Mouse (Mus musculus) CH12.LX (cell line): ENCODE measurements around the gene Lrfn1. TPM values are rescaled to one million over a fixed set of nuclear protein-coding genes. Genes with fewer than 3 reads are reported as not detected.

Experiments
- DNase-seq: peaks from one replicate; pipeline ENCODE4 v3.0.0-alpha.2; 2013; ENCODE audit errors: extremely low read depth
- H3K27ac ChIP-seq: 2 replicates; pipeline ENCODE4 v1.5.1; 2012; ENCODE audit warnings: low read depth, mild to moderate bottlenecking, control low read depth, moderate library complexity; ENCODE audit not compliant: insufficient read depth
- H3K27me3 ChIP-seq: replicated peaks from 2 replicates; pipeline ENCODE3; 2012; ENCODE audit warnings: inconsistent platforms
- H3K36me3 ChIP-seq, 2 experiments: replicated peaks in 1 of 2; 2 replicates each; pipeline versions ENCODE3 to v1.6.1; 2012; ENCODE audit warnings: inconsistent platforms in 1 of 2, low read length in 1 of 2, mild to moderate bottlenecking in 1 of 2, mixed read lengths in 1 of 2, moderate library complexity in 1 of 2; ENCODE audit not compliant: control insufficient read depth in 1 of 2, insufficient read depth in 1 of 2
- H3K4me1 ChIP-seq, 2 experiments: 2 replicates each; pipeline ENCODE4 v1.6.1; 2012; ENCODE audit warnings: inconsistent platforms in 1 of 2, moderate library complexity in 1 of 2; ENCODE audit not compliant: insufficient read depth in 2 of 2, control insufficient read depth in 1 of 2
- H3K4me2 ChIP-seq: 2 replicates; pipeline ENCODE4 v1.6.1; 2012; ENCODE audit warnings: low read depth, mild to moderate bottlenecking, control low read depth; ENCODE audit not compliant: poor library complexity, insufficient read depth, severe bottlenecking
- H3K4me3 ChIP-seq, 3 experiments: fragments of 150-350 bp in 1 of 3; sonication (generic) in 1 of 3; replicated peaks in 1 of 3; 2 replicates each; pipeline versions ENCODE3 to v1.5.1; 2011 to 2012; ENCODE audit warnings: low read depth in 2 of 3, low read length in 2 of 3, mild to moderate bottlenecking in 2 of 3, moderate library complexity in 2 of 3, control low read depth in 1 of 3, improper control_type of control experiment in 1 of 3, inconsistent platforms in 1 of 3, mixed read lengths in 1 of 3; ENCODE audit not compliant: poor library complexity in 1 of 3
- H3K79me2 ChIP-seq: replicated peaks from 2 replicates; pipeline ENCODE4 v1.6.1; 2012; ENCODE audit warnings: mild to moderate bottlenecking, moderate library complexity; ENCODE audit not compliant: control insufficient read depth, poor library complexity, insufficient read depth, severe bottlenecking; ENCODE audit errors: extremely low read depth
- H3K9ac ChIP-seq: 2 replicates; pipeline ENCODE4 v1.6.1; 2012; ENCODE audit warnings: low read depth, mild to moderate bottlenecking, control low read depth, moderate library complexity; ENCODE audit not compliant: insufficient read depth
- H3K9me3 ChIP-seq: replicated peaks from 2 replicates; pipeline ENCODE3; 2012; ENCODE audit warnings: low read length, inconsistent platforms, mixed read lengths
- BHLHE40 ChIP-seq: IDR thresholded peaks from 2 replicates; pipeline ENCODE4 v1.6.1; 2011; ENCODE audit warnings: mild to moderate bottlenecking, low read depth, low read length, improper control_type of control experiment
- CHD1 ChIP-seq: IDR thresholded peaks from 2 replicates; pipeline ENCODE4 v1.6.1; 2012; ENCODE audit warnings: low read depth, low read length, improper control_type of control experiment, inconsistent platforms
- CHD2 ChIP-seq: IDR thresholded peaks from 2 replicates; pipeline ENCODE4 v1.6.1; 2011; ENCODE audit warnings: low read length, improper control_type of control experiment
- CTCF ChIP-seq, 2 experiments: IDR thresholded peaks in 1 of 2; conservative IDR thresholded peaks in 1 of 2; 2 replicates each; pipeline ENCODE4 v1.5.1; 2011 to 2012; ENCODE audit warnings: low read depth in 2 of 2, low read length in 2 of 2, improper control_type of control experiment in 1 of 2, inconsistent platforms in 1 of 2, mild to moderate bottlenecking in 1 of 2, moderate library complexity in 1 of 2
- ELF1 ChIP-seq: IDR thresholded peaks from 2 replicates; pipeline ENCODE4 v1.6.1; 2014; ENCODE audit warnings: low read depth, mild to moderate bottlenecking, inconsistent platforms, low read length, improper control_type of control experiment
- EP300 ChIP-seq: IDR thresholded peaks from 2 replicates; pipeline ENCODE4 v1.6.1; 2011; ENCODE audit warnings: low read length, improper control_type of control experiment
- ETS1 ChIP-seq: conservative IDR thresholded peaks from 2 replicates; pipeline ENCODE4 v1.6.1; 2012; ENCODE audit warnings: low read depth, mild to moderate bottlenecking, inconsistent platforms, low read length, improper control_type of control experiment, moderate library complexity
- GABPA ChIP-seq: IDR thresholded peaks from 2 replicates; pipeline ENCODE4 v1.6.1; 2012; ENCODE audit warnings: low read depth, low read length, improper control_type of control experiment, inconsistent platforms; ENCODE audit not compliant: insufficient replicate concordance
- JUND ChIP-seq: conservative IDR thresholded peaks from 2 replicates; pipeline ENCODE4 v1.6.1; 2011; ENCODE audit warnings: low read depth, low read length, improper control_type of control experiment
- KAT2A ChIP-seq: IDR thresholded peaks from 2 replicates; pipeline ENCODE4 v1.6.1; 2012; ENCODE audit warnings: low read length, improper control_type of control experiment, inconsistent platforms; ENCODE audit not compliant: insufficient replicate concordance
- MAFK ChIP-seq: IDR thresholded peaks from 2 replicates; pipeline ENCODE4 v1.6.1; 2011; ENCODE audit warnings: low read length, improper control_type of control experiment; ENCODE audit not compliant: insufficient replicate concordance
- MEF2A ChIP-seq: IDR thresholded peaks from 2 replicates; pipeline ENCODE4 v1.6.1; 2014; ENCODE audit warnings: low read depth, mild to moderate bottlenecking, inconsistent platforms, low read length, improper control_type of control experiment, borderline replicate concordance
- NRF1 ChIP-seq: IDR thresholded peaks from 2 replicates; pipeline ENCODE4 v1.6.1; 2014; ENCODE audit warnings: low read depth, mild to moderate bottlenecking, inconsistent platforms, low read length, improper control_type of control experiment, moderate library complexity
- SMC3 ChIP-seq: IDR thresholded peaks from 2 replicates; pipeline ENCODE4 v1.6.1; 2011; ENCODE audit warnings: low read depth, low read length, improper control_type of control experiment
- TBP ChIP-seq: conservative IDR thresholded peaks from 2 replicates; pipeline ENCODE4 v1.6.1; 2011; ENCODE audit warnings: low read depth, low read length, improper control_type of control experiment
- UBTF ChIP-seq: IDR thresholded peaks from 2 replicates; pipeline ENCODE4 v1.6.1; 2012; ENCODE audit warnings: low read depth, mild to moderate bottlenecking, inconsistent platforms, low read length, improper control_type of control experiment, moderate library complexity
- USF1 ChIP-seq: IDR thresholded peaks from 2 replicates; pipeline ENCODE4 v1.6.1; 2014; ENCODE audit warnings: low read depth, mild to moderate bottlenecking, inconsistent platforms, low read length, improper control_type of control experiment
- ZC3H11A ChIP-seq: IDR thresholded peaks from 2 replicates; pipeline ENCODE4 v1.6.1; 2012; ENCODE audit warnings: low read depth, mild to moderate bottlenecking, inconsistent platforms, low read length, improper control_type of control experiment
- ZKSCAN1 ChIP-seq: IDR thresholded peaks from 2 replicates; pipeline ENCODE4 v1.6.1; 2012; ENCODE audit warnings: low read depth, inconsistent platforms, low read length, improper control_type of control experiment, borderline replicate concordance
- ZMIZ1 ChIP-seq: IDR thresholded peaks from 2 replicates; pipeline ENCODE4 v1.6.1; 2012; ENCODE audit warnings: low read depth, mild to moderate bottlenecking, inconsistent platforms, low read length, improper control_type of control experiment
- dilution Hi-C: fragments of 300-500 bp; cut with MboI; formaldehyde crosslinking; loops from 2 replicates; pipeline ENCODE4 v1.14.3; 2020; ENCODE audit warnings: low sequenced_read_pairs; ENCODE audit not compliant: extremely low pct_unique_long_range_greater_than_20kb, extremely low pct_ligation_motif_present
- in situ Hi-C: fragments of 300-500 bp; cut with MboI; formaldehyde crosslinking; loops from 3 replicates; pipeline ENCODE4 v1.14.3; 2019; ENCODE audit warnings: low sequenced_read_pairs, low pct_ligation_motif_present, low pct_unique_long_range_greater_than_20kb, mixed read lengths
- polyA plus RNA-seq: library from polyadenylated mRNA; unstranded; fragments of >175 nt; gene quantifications from 2 replicates; pipeline ENCODE4 v1.2.1, GENCODE M21; 2012; ENCODE audit warnings: low read depth; ENCODE audit not compliant: insufficient read length
- total RNA-seq, 2 experiments: library from RNA; depleted of rRNA; stranded (reverse); fragments of 300-350 nt in 1 of 2; fragments of >200 nt in 1 of 2; gene quantifications; 2 replicates each; pipeline ENCODE4 v1.2.3; 2012 to 2014

Lrfn1 gene
- total and polyA plus RNA-seq, 3 experiments, result 0.67 to 2.7 (median 0.99) TPM

GRCm38 (mm10) chr7:28440739-28441138 is 11.0 kb upstream of the Lrfn1 start (continued):
- TF ChIP-seq SMC3 (peak; percentile 37), KAT2A (no peak), MEF2A (peak; percentile 39; the same call in 1 of the 2 replicates), JUND (no peak), ZKSCAN1 (no peak), GABPA (no peak), NRF1 (no peak), UBTF (no peak), EP300 (no peak), CHD1 (no peak), ETS1 (peak; percentile 39; the same call in 1 of the 2 replicates), TBP (peak; percentile 53; the same call in 1 of the 2 replicates), ZMIZ1 (0 out of 2 replicates have a peak, but pooled peaks have one; percentile 28), BHLHE40 (no peak)

DNA sequence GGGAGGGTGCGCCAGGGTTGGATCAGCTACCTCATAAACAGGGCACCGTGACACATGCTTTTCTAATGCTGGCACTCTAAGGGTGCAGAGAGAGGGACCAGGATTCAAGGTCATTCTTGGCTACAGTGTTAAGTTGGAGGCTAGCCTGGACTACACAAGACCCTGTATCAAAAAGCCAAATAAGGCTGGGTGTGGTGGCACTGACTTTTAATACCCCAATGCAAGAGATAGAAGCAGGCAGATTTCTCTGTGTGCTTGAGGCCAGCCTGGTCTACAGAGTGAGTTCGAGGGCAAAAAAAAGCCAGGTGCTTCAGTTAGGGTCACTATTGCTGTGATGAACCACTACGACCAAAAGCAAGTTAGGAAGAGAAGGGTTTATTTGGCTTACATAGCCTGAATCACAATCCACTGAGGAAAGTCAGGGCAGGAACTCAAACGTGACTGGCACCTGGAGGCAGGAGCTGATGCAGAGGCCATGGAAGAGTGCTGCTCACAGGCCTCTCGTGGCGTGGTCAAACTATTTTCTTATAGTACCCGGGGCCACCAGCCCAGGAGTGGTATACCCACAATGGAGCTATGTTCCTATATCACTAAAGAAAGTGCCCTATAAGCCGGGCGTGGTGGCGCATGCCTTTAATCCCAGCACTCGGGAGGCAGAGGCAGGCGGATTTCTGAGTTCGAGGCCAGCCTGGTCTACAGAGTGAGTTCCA is 9.8 kb upstream of the Lrfn1 start:
- peaks cover 0 to 11% of the 10 kb centered on the region in 2 experiments for H3K36me3 ChIP-seq
- peak overlapping the region in 1 of 3 experiments; percentile 15 for H3K4me3 ChIP-seq
- no peak for DNase-seq
- peak overlapping the region; percentile 95 for H3K27ac ChIP-seq
- TF ChIP-seq CHD2 (no peak), USF1 (no peak), CTCF (conservative IDR thresholded peaks at IDR 0.05 in 1 of 2, IDR thresholded peaks at IDR 0.05 in 1 of 2; ENCODE audit: low read depth in 2 of 2, low read length in 2 of 2) (no peak), JUND (no peak), MAFK (no peak), ZC3H11A (no peak), NRF1 (no peak), ELF1 (no peak), TBP (no peak)
- no peaks in the 10 kb centered on the region for H3K79me2 ChIP-seq
- H3K4me2 ChIP-seq, result peak overlapping the region; percentile 73
- dilution Hi-C loops, result no loop called here
- H3K27me3 ChIP-seq, result no peaks in the 10 kb centered on the region
- in situ Hi-C loops, result no loop called here
- H3K9ac ChIP-seq, result 0 out of 2 replicates have a peak overlapping the region, but pooled peaks have one; percentile 60
- no peaks in the 10 kb centered on the region for H3K9me3 ChIP-seq
- peaks cover 16 to 70% of the 10 kb centered on the region in 2 experiments for H3K4me1 ChIP-seq
